Mouse (Mus musculus) heart, adult 2 months (tissue): Measurements from ENCODE around the gene Lsm12.

Source experiments
- CTCF ChIP-seq: fragments of 200-600 bp; IDR thresholded peaks from 2 replicates; pipeline ENCODE4 v1.8.1; 2022; ENCODE audit warnings: antibody characterized with exemption, mild to moderate bottlenecking, moderate library complexity
- EP300 ChIP-seq: fragments of 200-500 bp; IDR thresholded peaks from 2 replicates; pipeline ENCODE4 v1.6.1; 2011; ENCODE audit warnings: low read depth, low read length, control low read depth; ENCODE audit not compliant: insufficient read depth
- POLR2A ChIP-seq: fragments of 200-500 bp; IDR thresholded peaks from 2 replicates; pipeline ENCODE4 v1.6.1; 2011; ENCODE audit warnings: mild to moderate bottlenecking, low read depth, low read length, control low read depth; ENCODE audit not compliant: insufficient read depth

- TF ChIP-seq CTCF (no peak), EP300 (no peak), POLR2A (no peak)
Observed at GRCm38 (mm10) chr11:102206481-102206880, 21.4 kb upstream of the Lsm12 start.
